Mouse (Mus musculus) spleen, adult 2 months (tissue): ENCODE results near the gene Ripply1. TPM values are rescaled to one million over a fixed set of nuclear protein-coding genes. Genes with fewer than 3 reads are reported as not detected.

ENCODE experiments used
- DNase-seq, 2 experiments: peaks; one replicate each; pipeline versions ENCODE4 v3.0.0 to v3.0.0-alpha.2; 2012 to 2021; ENCODE audit warnings: low spot score in 2 of 2, low read depth in 1 of 2
- H3K27ac ChIP-seq: fragments of 200-500 bp; 2 replicates; pipeline ENCODE4 v1.5.1; 2012; ENCODE audit warnings: low read length, inconsistent platforms; ENCODE audit not compliant: insufficient read depth
- H3K27me3 ChIP-seq: fragments of 200-500 bp; 2 replicates; pipeline ENCODE4 v1.6.1; 2012; ENCODE audit warnings: mild to moderate bottlenecking, moderate library complexity, low read length, inconsistent platforms; ENCODE audit not compliant: control insufficient read depth, insufficient read depth
- H3K36me3 ChIP-seq: fragments of 200-500 bp; 2 replicates; pipeline ENCODE4 v1.6.1; 2012; ENCODE audit warnings: mild to moderate bottlenecking, low read length, inconsistent platforms; ENCODE audit not compliant: control insufficient read depth, insufficient read depth
- H3K4me1 ChIP-seq: fragments of 200-500 bp; 2 replicates; pipeline ENCODE4 v1.6.1; 2011; ENCODE audit warnings: inconsistent platforms; ENCODE audit not compliant: control insufficient read depth, insufficient read depth, insufficient read length
- H3K4me3 ChIP-seq: fragments of 200-500 bp; 2 replicates; pipeline ENCODE4 v1.5.1; 2011; ENCODE audit warnings: mild to moderate bottlenecking, inconsistent platforms; ENCODE audit not compliant: insufficient read depth, insufficient read length; ENCODE audit errors: extremely low read depth
- CTCF ChIP-seq: fragments of 200-500 bp; IDR thresholded peaks from 2 replicates; pipeline ENCODE4 v1.5.1; 2011; ENCODE audit warnings: mild to moderate bottlenecking, inconsistent platforms; ENCODE audit not compliant: insufficient read depth, insufficient read length, insufficient replicate concordance; ENCODE audit errors: extremely low read depth
- POLR2A ChIP-seq: fragments of 200-500 bp; IDR thresholded peaks from 2 replicates; pipeline ENCODE4 v1.6.1; 2011; ENCODE audit warnings: low read depth, low read length, inconsistent platforms
- WGBS: fragments of 180-500 bp; shearing (Covaris S2); methylation state at CpG from one replicate; pipeline ENCODE4 v1.1.7; 2018; 5-methylcytosine and 5-hydroxymethylcytosine counted together
- polyA plus RNA-seq: library from polyadenylated mRNA; depleted of rRNA; stranded (reverse); fragments of >200 nt; gene quantifications from 2 replicates; pipeline ENCODE4 v1.2.3, GENCODE M21; 2012

Ripply1 gene
- polyA plus RNA-seq, 1 experiment: not detected

- Histone ChIP-seq H3K36me3 (no peaks in the 10 kb centered on the region), H3K4me3 (no peak overlapping the region), H3K4me1 (no peaks in the 10 kb centered on the region), H3K27ac (no peak overlapping the region), H3K27me3 (no peaks in the 10 kb centered on the region)
- 91% methylated on average over 4 of the region's 4 CpGs for WGBS
- no peak for TF ChIP-seq POLR2A
- TF ChIP-seq CTCF: no peak
- no peak for DNase-seq
Observed at GRCm38 (mm10) chrX:139781563-139781962, 590 bp downstream of the Ripply1 start.

- no peak overlapping the region for H3K4me3 ChIP-seq
- TF ChIP-seq POLR2A: no peak
- no peak for TF ChIP-seq CTCF
- no peak for DNase-seq
- 67% methylated on average over 3 of the region's 3 CpGs for WGBS
- no peaks in the 10 kb centered on the region for H3K4me1 ChIP-seq
- H3K27me3 ChIP-seq: no peaks in the 10 kb centered on the region
- no peak overlapping the region for H3K27ac ChIP-seq
- no peaks in the 10 kb centered on the region for H3K36me3 ChIP-seq
Observed at GRCm38 (mm10) chrX:139780988-139781387, 1.2 kb downstream of the Ripply1 start.

- Histone ChIP-seq H3K4me3 (no peak overlapping the region), H3K27ac (no peak overlapping the region), H3K36me3 (no peaks in the 10 kb centered on the region), H3K27me3 (no peaks in the 10 kb centered on the region), H3K4me1 (no peaks in the 10 kb centered on the region)
- no peak for TF ChIP-seq POLR2A
- no peak for TF ChIP-seq CTCF
- DNase-seq: no peak
- 76% methylated on average over 5 of the region's 5 CpGs for WGBS
Observed at GRCm38 (mm10) chrX:139779401-139779800, 2.8 kb downstream of the Ripply1 start.

- H3K27ac ChIP-seq: no peak overlapping the region
- TF ChIP-seq POLR2A (no peak), CTCF (no peak)
- DNase-seq: no peak
- no peaks in the 10 kb centered on the region for H3K36me3 ChIP-seq
- no peak overlapping the region for H3K4me3 ChIP-seq
- WGBS: 86% methylated on average over 1 of the region's 1 CpGs
- no peaks in the 10 kb centered on the region for H3K4me1 ChIP-seq
- no peaks in the 10 kb centered on the region for H3K27me3 ChIP-seq
Observed at GRCm38 (mm10) chrX:139778886-139779285, 3.3 kb downstream of the Ripply1 start.

GRCm38 (mm10) chrX:139777357-139777756 is 4.8 kb downstream of the Ripply1 start:
- 93% methylated on average over 4 of the region's 4 CpGs for WGBS
- Histone ChIP-seq H3K27ac (no peak overlapping the region), H3K4me3 (no peak overlapping the region), H3K27me3 (no peaks in the 10 kb centered on the region), H3K36me3 (no peaks in the 10 kb centered on the region), H3K4me1 (no peaks in the 10 kb centered on the region)
- TF ChIP-seq CTCF (no peak), POLR2A (no peak)
- no peak for DNase-seq

DNA sequence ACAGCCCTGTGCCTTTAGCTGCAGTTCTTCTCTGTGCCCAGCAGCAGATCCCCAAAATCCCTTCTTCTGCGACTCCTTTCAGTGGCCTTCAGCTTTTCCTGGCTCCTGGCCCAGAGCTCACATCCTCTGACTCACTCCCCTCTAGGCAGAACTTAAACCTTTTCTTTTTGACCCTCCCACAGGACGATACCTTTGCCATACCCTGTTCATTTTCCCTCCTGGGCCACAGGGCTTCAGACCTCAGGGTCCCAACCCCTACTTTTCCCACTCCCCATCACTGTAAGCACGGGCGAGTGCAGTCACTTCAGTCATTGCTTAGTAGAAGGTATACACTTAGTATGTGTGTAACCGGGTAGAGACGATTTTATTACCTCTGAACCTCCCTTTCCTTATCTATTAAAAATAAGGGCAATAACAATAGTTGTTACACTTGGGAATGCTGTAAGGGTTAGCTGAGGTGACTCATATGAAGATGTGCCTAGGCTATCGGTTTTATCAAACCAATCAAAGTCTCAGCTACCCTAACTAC is 7.0 kb downstream of the Ripply1 start:
- Histone ChIP-seq H3K4me3 (no peak overlapping the region), H3K27me3 (no peaks in the 10 kb centered on the region), H3K27ac (no peak overlapping the region), H3K4me1 (no peaks in the 10 kb centered on the region), H3K36me3 (no peaks in the 10 kb centered on the region)
- TF ChIP-seq POLR2A (no peak), CTCF (no peak)
- DNase-seq: no peak
- WGBS: 70% methylated on average over 7 of the region's 7 CpGs

GRCm38 (mm10) chrX:139774309-139775083 is 7.7 kb downstream of the Ripply1 start:
- Histone ChIP-seq H3K27me3 (no peaks in the 10 kb centered on the region), H3K27ac (no peak overlapping the region), H3K4me1 (no peaks in the 10 kb centered on the region), H3K4me3 (no peak overlapping the region), H3K36me3 (no peaks in the 10 kb centered on the region)
- DNase-seq: peak in 1 of 2 experiments; percentile 5
- TF ChIP-seq POLR2A (no peak), CTCF (no peak)
- WGBS: 38% methylated on average over 18 of the region's 18 CpGs
